Mouse (Mus musculus) midbrain, postnatal 0 days (tissue): ENCODE results near the gene Fthl17d. TPM values are rescaled to one million over a fixed set of nuclear protein-coding genes. Genes with fewer than 3 reads are reported as not detected.
"Not testable (repeated sequence)": the region's sequence is repeated elsewhere in the genome, so short reads cannot be mapped to it uniquely, and the experiment has no call there.

Experiments
- ATAC-seq: fragments of 200-750 bp; cut with Nextera tagmentation; 2 replicates; pipeline ENCODE4 v1.8.0; 2017; ENCODE audit warnings: moderate number of reproducible peaks, mild to moderate bottlenecking, moderate TSS enrichment, moderate library complexity; ENCODE audit not compliant: low FRiP score
- DNase-seq: peaks from one replicate; pipeline ENCODE4 v3.0.0-alpha.2; 2015; ENCODE audit warnings: low spot score
- H3K27ac ChIP-seq: fragments of 300-500 bp; sonication (generic); 2 replicates; pipeline ENCODE4 v1.5.1; 2014; ENCODE audit warnings: low read depth, mild to moderate bottlenecking, low read length, mixed read lengths
- H3K27me3 ChIP-seq: fragments of 300-500 bp; sonication (generic); 2 replicates; pipeline ENCODE4 v1.6.1; 2014; ENCODE audit warnings: low read length, control low read depth, mixed read lengths; ENCODE audit not compliant: insufficient read depth
- H3K36me3 ChIP-seq: fragments of 300-500 bp; sonication (generic); 2 replicates; pipeline ENCODE4 v1.6.1; 2014; ENCODE audit warnings: low read length, control low read depth, mixed read lengths; ENCODE audit not compliant: insufficient read depth
- H3K4me1 ChIP-seq: fragments of 300-500 bp; sonication (generic); 2 replicates; pipeline ENCODE4 v1.6.1; 2014; ENCODE audit warnings: mild to moderate bottlenecking, control low read depth, antibody characterized with exemption, low read length, mixed read lengths; ENCODE audit not compliant: insufficient read depth
- H3K4me2 ChIP-seq: fragments of 300-500 bp; sonication (generic); 2 replicates; pipeline ENCODE4 v1.6.1; 2014; ENCODE audit warnings: low read depth, mild to moderate bottlenecking, low read length, mixed read lengths; ENCODE audit not compliant: poor library complexity, severe bottlenecking
- H3K4me3 ChIP-seq: fragments of 300-500 bp; sonication (generic); 2 replicates; pipeline ENCODE4 v1.5.1; 2014; ENCODE audit warnings: low read depth, mild to moderate bottlenecking, low read length, moderate library complexity
- H3K9ac ChIP-seq: fragments of 300-500 bp; sonication (generic); replicated peaks from 2 replicates; pipeline ENCODE4 v1.6.1; 2014; ENCODE audit warnings: mild to moderate bottlenecking, low read length, moderate library complexity, mixed read lengths; ENCODE audit not compliant: poor library complexity, severe bottlenecking
- H3K9me3 ChIP-seq: fragments of 300-500 bp; sonication (generic); 2 replicates; pipeline ENCODE4 v1.6.1; 2016; ENCODE audit warnings: low read length, control low read depth
- CTCF ChIP-seq: IDR thresholded peaks from 2 replicates; pipeline ENCODE4 v1.5.1; 2016; ENCODE audit warnings: antibody characterized with exemption, mild to moderate bottlenecking
- WGBS: fragments of 180-500 bp; shearing (Covaris S2); extraction: QIAGEN DNeasy Blood & Tissue Kit; methylation state at CpG from one replicate; pipeline ENCODE4 v1.1.7; 2014; 5-methylcytosine and 5-hydroxymethylcytosine counted together
- polyA plus RNA-seq: library from polyadenylated mRNA; unstranded; fragments of >200 nt; fragmentation: Nextera tagmentation; extraction: Ambion mirVana; gene quantifications from 2 replicates; pipeline ENCODE4 v1.2.1, GENCODE M21; 2015
- total RNA-seq: library from RNA; depleted of rRNA; stranded (reverse); fragments of >200 nt; gene quantifications from 2 replicates; pipeline ENCODE4 v1.2.3, GENCODE M21; 2014; rRNA removed

Gene Fthl17d
- total RNA-seq = not detected in 2 replicates
- not detected in 2 replicates for polyA plus RNA-seq

DNA sequence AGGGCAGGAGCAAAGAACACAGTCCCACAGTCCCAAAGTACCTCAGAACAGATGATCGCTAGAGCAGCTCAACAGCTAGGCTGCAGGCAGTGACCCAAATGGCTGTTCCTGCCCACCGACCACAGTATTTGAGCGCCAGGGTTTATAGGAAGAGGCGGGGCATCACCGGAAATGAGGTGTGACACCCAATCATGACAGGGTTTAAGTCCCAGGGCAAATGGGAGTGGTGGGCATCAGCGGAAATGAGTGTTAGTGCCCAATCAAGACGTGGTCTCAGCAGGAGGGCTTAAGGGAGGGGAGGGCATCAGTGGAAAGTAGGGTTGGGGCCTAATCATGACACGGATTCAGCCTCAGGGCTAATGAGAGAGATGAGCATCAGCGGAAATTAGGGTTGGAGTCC lies at the start of gene Fthl17d:
Gene Fthl17d (minus strand): TSS at position 101 of the 400 bp plus-strand sequence.
- not testable (repeated sequence) for H3K36me3 ChIP-seq, H3K9ac ChIP-seq, H3K27ac ChIP-seq, H3K4me2 ChIP-seq, H3K4me3 ChIP-seq, H3K27me3 ChIP-seq, DNase-seq, H3K4me1 ChIP-seq, ATAC-seq, H3K9me3 ChIP-seq
- no CpG with 5 or more reads among the region's 9 CpGs for WGBS

DNA sequence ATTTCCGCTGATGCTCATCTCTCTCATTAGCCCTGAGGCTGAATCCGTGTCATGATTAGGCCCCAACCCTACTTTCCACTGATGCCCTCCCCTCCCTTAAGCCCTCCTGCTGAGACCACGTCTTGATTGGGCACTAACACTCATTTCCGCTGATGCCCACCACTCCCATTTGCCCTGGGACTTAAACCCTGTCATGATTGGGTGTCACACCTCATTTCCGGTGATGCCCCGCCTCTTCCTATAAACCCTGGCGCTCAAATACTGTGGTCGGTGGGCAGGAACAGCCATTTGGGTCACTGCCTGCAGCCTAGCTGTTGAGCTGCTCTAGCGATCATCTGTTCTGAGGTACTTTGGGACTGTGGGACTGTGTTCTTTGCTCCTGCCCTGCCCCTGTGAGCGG lies 46.6 kb upstream of the Fthl17d start, which contains the start of gene Fthl17e:
Gene Fthl17e (plus strand): TSS at position 301 of the 400 bp plus-strand sequence.
- not testable (repeated sequence) for H3K9ac ChIP-seq, H3K4me3 ChIP-seq, H3K4me1 ChIP-seq, H3K36me3 ChIP-seq, ATAC-seq, H3K27me3 ChIP-seq, DNase-seq, H3K4me2 ChIP-seq, H3K9me3 ChIP-seq, H3K27ac ChIP-seq
- WGBS = no CpG with 5 or more reads among the region's 10 CpGs

DNA sequence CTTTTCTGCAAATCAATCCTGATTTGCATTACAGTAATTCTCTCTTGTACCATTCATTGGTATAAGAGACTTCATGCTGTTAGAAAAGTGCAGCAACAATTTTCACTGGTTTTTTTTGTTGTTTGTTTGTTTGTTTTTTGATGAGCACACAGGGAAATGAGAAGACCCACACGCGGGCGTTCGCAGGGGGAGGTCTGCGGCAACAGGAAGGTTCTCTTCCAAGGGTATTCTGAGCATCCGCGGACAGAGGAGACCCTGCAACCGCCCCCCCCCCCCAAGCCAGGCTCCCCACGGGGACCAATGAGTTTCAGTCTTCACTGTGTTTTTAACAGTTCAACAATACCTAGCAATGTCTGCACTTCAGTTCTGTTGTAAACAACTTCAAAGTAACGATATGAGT lies 32.9 kb upstream of the Fthl17d start:
- no peak for TF ChIP-seq CTCF
- H3K27me3 ChIP-seq = no peaks in the 10 kb centered on the region
- no peaks in the 10 kb centered on the region for H3K36me3 ChIP-seq
- 59% methylated on average over 10 of the region's 10 CpGs for WGBS
- H3K9me3 ChIP-seq = no peaks in the 10 kb centered on the region
- no peak overlapping the region for H3K4me2 ChIP-seq
- no peak overlapping the region for H3K4me3 ChIP-seq
- no peak for ATAC-seq
- no peak for DNase-seq
- no peak overlapping the region for H3K27ac ChIP-seq
- H3K9ac ChIP-seq = no peak overlapping the region
- no peaks in the 10 kb centered on the region for H3K4me1 ChIP-seq

DNA sequence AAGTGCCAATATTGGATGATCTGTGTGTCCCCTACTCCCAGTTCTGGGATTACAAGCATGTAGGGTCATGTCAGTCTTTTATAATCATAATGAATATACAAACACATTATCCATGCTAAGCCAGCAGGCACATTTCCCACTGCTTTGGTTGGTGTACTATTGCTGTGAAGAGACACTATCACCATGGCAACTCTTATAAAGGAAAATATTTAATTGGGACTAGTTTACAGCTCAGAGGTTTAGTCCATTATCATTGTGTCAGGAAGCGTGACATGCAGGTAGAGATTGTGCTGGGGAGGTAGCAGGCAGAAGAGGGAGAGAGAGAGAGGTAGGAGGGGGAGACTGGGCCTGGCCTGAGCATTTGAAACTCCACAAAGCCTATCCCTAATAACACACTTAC lies 29.5 kb upstream of the Fthl17d start:
- Histone ChIP-seq H3K4me1 (no peaks in the 10 kb centered on the region), H3K9ac (no peak overlapping the region), H3K27ac (no peak overlapping the region), H3K36me3 (no peaks in the 10 kb centered on the region), H3K4me3 (no peak overlapping the region), H3K27me3 (no peaks in the 10 kb centered on the region), H3K9me3 (no peaks in the 10 kb centered on the region), H3K4me2 (no peak overlapping the region)
- ATAC-seq (peak; percentile 44; the same call in 1 of the 2 replicates), DNase-seq (peak; percentile 8)
- no peak for TF ChIP-seq CTCF
- WGBS = 40% methylated on average over 1 of the region's 1 CpGs

DNA sequence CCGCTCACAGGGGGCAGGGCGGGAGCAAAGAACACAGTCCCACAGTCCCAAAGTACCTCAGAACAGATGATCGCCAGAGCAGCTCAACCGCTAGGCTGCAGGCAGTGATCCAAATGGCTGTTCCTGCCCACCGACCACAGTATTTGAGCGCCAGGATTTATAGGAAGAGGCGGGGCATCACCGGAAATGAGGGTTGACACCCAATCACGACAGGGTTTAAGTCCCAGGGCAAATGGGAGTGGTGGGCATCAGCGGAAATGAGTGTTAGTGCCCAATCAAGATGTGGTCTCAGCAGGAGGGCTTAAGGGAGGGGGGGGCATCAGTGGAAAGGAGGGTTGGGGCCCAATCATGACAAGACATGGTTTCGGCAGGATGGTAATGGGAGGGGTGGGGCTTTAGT lies 10.1 kb downstream of the Fthl17d start, which contains the start of gene Fthl17c:
Gene Fthl17c (minus strand): TSS at position 101 of the 400 bp plus-strand sequence.
- DNase-seq, H3K4me2 ChIP-seq, H3K4me1 ChIP-seq, H3K9me3 ChIP-seq, H3K27ac ChIP-seq, H3K36me3 ChIP-seq, H3K27me3 ChIP-seq, H3K9ac ChIP-seq, ATAC-seq, H3K4me3 ChIP-seq: not testable (repeated sequence)
- WGBS = no CpG with 5 or more reads among the region's 11 CpGs

DNA sequence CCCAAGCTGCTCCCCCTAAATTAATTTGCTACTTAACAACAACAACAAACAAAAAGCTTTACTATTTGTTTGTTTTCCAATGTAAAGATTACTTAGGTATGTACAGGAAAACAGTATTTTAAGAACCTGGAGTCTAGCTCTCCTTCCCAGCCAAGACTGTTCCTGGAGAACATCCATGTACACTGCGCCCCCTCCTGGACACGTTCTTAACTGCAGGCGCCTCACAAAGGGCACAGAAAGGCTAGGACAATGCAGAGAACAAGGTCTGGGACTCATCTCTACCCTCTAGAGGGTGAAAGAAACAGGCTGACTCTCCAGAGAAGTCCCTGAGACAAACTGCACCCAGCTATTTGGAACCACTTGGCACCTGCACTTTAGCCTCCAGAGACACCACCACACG lies 21.9 kb downstream of the Fthl17d start:
- H3K27ac ChIP-seq, H3K4me2 ChIP-seq, H3K4me3 ChIP-seq, H3K9ac ChIP-seq, ATAC-seq, H3K9me3 ChIP-seq, H3K4me1 ChIP-seq, H3K36me3 ChIP-seq, DNase-seq, H3K27me3 ChIP-seq: not testable (repeated sequence)
- peak; percentile 30; the same call in 1 of the 2 replicates for TF ChIP-seq CTCF
- 49% methylated on average over 4 of the region's 4 CpGs for WGBS

DNA sequence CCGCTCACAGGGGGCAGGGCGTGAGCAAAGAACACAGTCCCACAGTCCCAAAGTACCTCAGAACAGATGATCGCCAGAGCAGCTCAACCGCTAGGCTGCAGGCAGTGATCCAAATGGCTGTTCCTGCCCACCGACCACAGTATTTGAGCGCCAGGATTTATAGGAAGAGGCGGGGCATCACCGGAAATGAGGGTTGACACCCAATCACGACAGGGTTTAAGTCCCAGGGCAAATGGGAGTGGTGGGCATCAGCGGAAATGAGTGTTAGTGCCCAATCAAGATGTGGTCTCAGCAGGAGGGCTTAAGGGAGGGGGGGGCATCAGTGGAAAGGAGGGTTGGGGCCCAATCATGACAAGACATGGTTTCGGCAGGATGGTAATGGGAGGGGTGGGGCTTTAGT lies 23.7 kb downstream of the Fthl17d start, which contains the start of gene Fthl17b:
Gene Fthl17b (minus strand): TSS at position 101 of the 400 bp plus-strand sequence.
- not testable (repeated sequence) for DNase-seq, H3K4me2 ChIP-seq, H3K27me3 ChIP-seq, H3K9me3 ChIP-seq, H3K36me3 ChIP-seq, H3K9ac ChIP-seq, ATAC-seq, H3K4me3 ChIP-seq, H3K27ac ChIP-seq, H3K4me1 ChIP-seq
- WGBS = 93% methylated on average over 4 of the region's 11 CpGs
